Mouse (Mus musculus): ENCODE measurements at regions not wholly inside any gene's neighbourhood (a gene's known extent, or its start where the extent isn't known, plus 50 kb on each side); places are given as distances from the start of the nearest gene placed in this dataset.

DNA sequence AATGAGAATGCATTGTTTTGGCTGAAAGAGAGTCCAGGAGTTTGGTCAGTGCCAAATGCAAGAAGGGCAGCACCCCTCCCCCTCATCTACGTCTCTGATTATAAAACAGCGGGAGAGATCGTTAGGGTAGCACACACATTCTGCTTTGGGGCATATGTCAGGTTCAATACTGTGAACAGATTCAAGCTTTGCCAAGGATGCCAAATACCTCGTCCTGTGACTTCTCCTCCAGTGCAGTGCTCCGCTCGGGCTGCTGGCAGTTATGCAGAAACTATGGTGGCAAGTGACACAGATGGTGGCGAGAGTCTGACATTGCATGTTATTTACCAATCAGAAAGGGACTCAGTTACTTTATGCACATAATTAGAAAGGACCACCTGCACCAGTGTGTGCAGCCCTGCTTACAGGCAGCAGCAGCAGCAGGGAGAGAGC lies 799.9 kb downstream of the Robo1 start:
- ATAC-seq (ENCODE audit: insufficient number of reproducible peaks, insufficient read depth, low FRiP score, low TSS enrichment, low read depth), result no peak
- Histone ChIP-seq H3K4me3 (no peak overlapping the region), H3K36me3 (no peaks in the 10 kb centered on the region), H3K9ac (no peak overlapping the region), H3K27ac (no peak overlapping the region), H3K4me1 (peaks cover 14% of the 10 kb centered on the region; the same call in 1 of the 2 replicates), H3K9me3 (no peaks in the 10 kb centered on the region), H3K27me3 (no peaks in the 10 kb centered on the region), H3K4me2 (no peak overlapping the region)
- 69% methylated on average over 7 of the region's 7 CpGs for WGBS

DNA sequence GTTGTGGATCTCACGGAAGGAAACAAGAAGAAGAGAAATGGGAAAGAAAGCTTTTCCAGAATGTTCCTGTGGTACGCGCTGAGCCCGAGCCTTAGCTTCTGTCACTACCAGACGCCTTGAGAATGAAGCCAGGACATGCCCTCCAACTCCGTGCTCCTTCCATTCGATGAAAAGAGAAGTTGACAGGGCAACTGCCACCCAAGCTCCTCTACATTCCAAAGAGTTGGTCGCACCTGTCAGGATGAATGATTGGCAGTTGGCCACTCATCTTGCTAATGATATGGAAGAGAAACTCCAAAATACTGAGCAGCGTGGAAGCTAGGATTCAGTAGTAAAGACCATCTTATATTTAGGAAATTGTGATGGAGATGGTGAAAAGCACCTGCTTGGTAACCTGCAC lies 799.5 kb downstream of the Robo1 start:
- Histone ChIP-seq H3K27me3 (no peaks in the 10 kb centered on the region), H3K27ac (no peak overlapping the region), H3K4me3 (no peak overlapping the region), H3K36me3 (no peaks in the 10 kb centered on the region), H3K9ac (no peak overlapping the region), H3K9me3 (no peaks in the 10 kb centered on the region), H3K4me1 (peaks cover 14% of the 10 kb centered on the region; the same call in 1 of the 2 replicates), H3K4me2 (no peak overlapping the region)
- no peak for ATAC-seq (ENCODE audit: insufficient number of reproducible peaks, insufficient read depth, low FRiP score, low TSS enrichment, low read depth)
- WGBS, result 83% methylated on average over 9 of the region's 9 CpGs

DNA sequence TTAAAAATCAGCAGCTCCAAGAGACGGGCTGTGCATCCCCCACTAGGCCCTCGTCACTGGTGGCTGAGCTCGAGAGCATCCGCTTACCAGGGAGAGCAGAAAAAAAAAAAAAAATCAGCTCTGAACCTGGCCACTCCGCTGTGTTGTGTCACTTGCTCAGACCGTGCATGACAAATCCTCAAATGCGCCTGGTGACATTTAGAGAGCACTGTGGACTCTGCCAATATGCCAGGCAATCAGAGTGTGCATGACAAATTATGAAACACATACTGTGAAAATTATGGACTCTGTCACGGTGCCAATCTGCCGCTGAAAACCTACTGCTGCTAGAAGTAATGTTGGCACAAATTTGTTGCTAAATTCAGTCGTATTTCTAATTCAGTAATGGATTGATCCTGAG lies 797.4 kb downstream of the Robo1 start:
- no peak overlapping the region for H3K4me2 ChIP-seq
- H3K36me3 ChIP-seq, result no peaks in the 10 kb centered on the region
- H3K27me3 ChIP-seq, result no peaks in the 10 kb centered on the region
- no peaks in the 10 kb centered on the region for H3K9me3 ChIP-seq
- no peak overlapping the region for H3K4me3 ChIP-seq
- no peak overlapping the region for H3K27ac ChIP-seq
- H3K9ac ChIP-seq, result no peak overlapping the region
- no peak for ATAC-seq (ENCODE audit: insufficient number of reproducible peaks, insufficient read depth, low FRiP score, low TSS enrichment, low read depth)
- H3K4me1 ChIP-seq, result peaks cover 15% of the 10 kb centered on the region
- WGBS, result 54% methylated on average over 10 of the region's 10 CpGs

DNA sequence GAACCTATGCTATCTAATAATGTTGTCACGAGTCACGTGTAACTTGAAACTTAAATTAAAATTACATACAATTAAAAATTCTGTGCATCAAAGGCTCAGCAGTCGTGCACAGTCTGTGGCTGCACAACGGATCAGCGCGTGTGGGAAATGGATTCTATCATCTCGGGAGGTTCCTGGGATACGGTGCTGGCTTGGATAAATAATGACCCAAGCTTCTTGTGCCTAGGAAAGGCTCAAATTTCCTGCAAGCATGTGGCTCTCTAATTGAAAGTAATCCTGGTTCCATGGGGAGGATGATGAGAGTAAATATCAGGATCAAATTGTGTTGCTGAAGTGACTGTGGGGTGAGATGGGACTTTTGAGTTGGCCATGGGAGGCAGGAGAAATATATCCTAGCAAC lies 792.2 kb downstream of the Robo1 start:
- no peak overlapping the region for H3K9ac ChIP-seq
- WGBS, result 39% methylated on average over 8 of the region's 8 CpGs
- no peak overlapping the region for H3K4me3 ChIP-seq
- H3K4me1 ChIP-seq, result peaks cover 25% of the 10 kb centered on the region
- H3K27ac ChIP-seq, result no peak overlapping the region
- no peak overlapping the region for H3K4me2 ChIP-seq
- H3K36me3 ChIP-seq, result no peaks in the 10 kb centered on the region
- no peaks in the 10 kb centered on the region for H3K27me3 ChIP-seq
- no peaks in the 10 kb centered on the region for H3K9me3 ChIP-seq
- no peak for ATAC-seq (ENCODE audit: insufficient number of reproducible peaks, insufficient read depth, low FRiP score, low TSS enrichment, low read depth)

DNA sequence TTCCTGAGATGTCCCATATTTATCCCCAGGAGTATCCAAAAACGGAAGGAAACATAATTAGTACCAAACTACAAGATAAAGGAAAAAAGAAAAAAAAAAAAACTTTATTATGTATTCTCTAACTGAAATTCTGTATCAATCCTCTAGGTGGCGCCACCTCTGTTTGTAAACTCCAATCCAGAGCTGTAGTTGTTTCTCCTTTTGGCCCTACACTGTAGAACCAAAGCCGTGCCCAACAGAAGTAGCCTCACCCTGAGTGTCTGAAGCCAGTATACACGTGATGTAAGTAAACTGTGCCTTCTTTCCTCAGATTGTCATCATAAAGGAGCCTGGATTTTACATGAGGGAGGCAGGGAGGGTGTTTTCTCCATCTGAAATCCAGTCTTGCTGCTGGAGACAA lies 790.7 kb downstream of the Robo1 start:
- Histone ChIP-seq H3K4me2 (no peak overlapping the region), H3K4me3 (no peak overlapping the region), H3K9me3 (no peaks in the 10 kb centered on the region), H3K9ac (no peak overlapping the region), H3K27me3 (no peaks in the 10 kb centered on the region), H3K36me3 (no peaks in the 10 kb centered on the region), H3K27ac (no peak overlapping the region), H3K4me1 (peaks cover 21% of the 10 kb centered on the region)
- ATAC-seq (ENCODE audit: insufficient number of reproducible peaks, insufficient read depth, low FRiP score, low TSS enrichment, low read depth), result no peak
- WGBS, result 15% methylated on average over 4 of the region's 4 CpGs

DNA sequence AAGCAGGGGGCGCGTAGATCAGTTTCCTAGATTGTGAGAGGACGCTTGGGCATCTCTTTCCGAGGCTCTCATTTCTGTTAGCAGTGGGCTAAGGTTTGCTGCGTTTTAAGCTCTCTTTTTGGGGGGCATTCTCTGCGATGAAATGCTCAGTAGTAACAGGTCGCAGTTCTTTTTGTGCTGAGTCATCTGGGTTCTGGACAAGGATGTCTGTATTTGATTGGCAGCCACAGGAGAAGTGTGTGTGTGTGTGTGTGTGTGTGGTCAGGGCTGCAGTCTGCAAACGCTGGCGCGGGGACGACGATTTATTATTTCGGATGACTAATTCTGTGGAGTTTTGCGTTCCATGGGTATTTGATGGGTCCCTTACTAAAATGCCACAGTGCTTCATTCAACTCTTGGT lies 789.1 kb downstream of the Robo1 start:
- H3K27ac ChIP-seq, result no peak overlapping the region
- no peaks in the 10 kb centered on the region for H3K9me3 ChIP-seq
- WGBS, result 10% methylated on average over 14 of the region's 14 CpGs
- H3K36me3 ChIP-seq, result no peaks in the 10 kb centered on the region
- H3K9ac ChIP-seq, result 0 out of 2 replicates have a peak overlapping the region, but pooled peaks have one; percentile 28
- no peak for ATAC-seq (ENCODE audit: insufficient number of reproducible peaks, insufficient read depth, low FRiP score, low TSS enrichment, low read depth)
- H3K27me3 ChIP-seq, result no peaks in the 10 kb centered on the region
- peaks cover 21% of the 10 kb centered on the region for H3K4me1 ChIP-seq
- H3K4me2 ChIP-seq, result peak overlapping the region; percentile 38
- H3K4me3 ChIP-seq, result no peak overlapping the region

DNA sequence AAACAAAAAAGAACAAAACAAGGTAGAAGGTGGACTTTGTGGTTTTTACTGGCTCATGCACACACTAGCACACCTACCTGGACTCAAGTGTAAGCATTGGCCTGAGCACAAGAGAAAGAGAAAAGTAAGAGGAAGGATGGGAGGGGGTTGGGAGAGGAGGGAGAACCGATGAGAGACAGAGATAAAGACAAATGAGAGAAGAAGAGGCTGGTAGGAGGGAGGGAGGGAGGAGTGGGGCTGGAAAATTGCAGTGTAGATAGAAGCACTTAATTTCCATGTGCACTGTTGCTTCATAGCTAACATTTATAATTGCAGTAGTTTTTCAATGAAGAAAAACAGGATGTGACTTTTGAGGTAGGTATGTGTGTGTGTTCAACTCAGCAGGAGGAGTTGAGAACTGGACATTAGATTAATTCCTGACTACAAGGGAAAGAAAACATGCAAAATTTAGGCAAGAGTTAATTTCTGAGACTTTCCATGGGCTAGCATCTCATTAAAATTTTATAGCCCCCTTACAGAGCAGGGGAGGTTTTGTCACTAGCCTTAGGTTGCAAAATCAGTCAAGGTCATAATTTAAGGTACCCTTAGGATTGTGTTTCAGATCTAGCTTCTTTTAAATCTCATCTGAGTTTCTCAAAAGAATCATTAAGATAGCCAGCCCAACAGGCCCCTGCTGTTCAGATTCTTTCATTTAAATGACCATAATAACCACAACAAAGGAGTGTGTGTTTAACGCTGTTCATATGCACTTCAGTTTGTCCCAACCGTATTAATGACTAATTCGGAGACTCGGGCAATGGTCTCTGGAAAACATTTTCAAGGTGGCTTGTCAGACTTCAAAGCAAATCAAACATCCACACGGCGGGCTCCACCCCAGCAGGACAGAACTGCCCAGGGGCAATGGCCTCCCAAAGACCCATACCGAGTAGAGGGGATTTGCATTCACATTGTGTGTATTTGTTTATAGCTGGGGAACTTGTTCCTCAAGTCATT lies 788.3 kb downstream of the Robo1 start:
- Histone ChIP-seq H3K36me3 (no peaks in the 10 kb centered on the region), H3K9ac (no peak overlapping the region), H3K4me2 (peak overlapping the region; percentile 38), H3K4me1 (peaks cover 21% of the 10 kb centered on the region), H3K9me3 (no peaks in the 10 kb centered on the region), H3K27me3 (no peaks in the 10 kb centered on the region), H3K4me3 (no peak overlapping the region), H3K27ac (no peak overlapping the region)
- WGBS, result 9% methylated on average over 8 of the region's 8 CpGs
- ATAC-seq (ENCODE audit: insufficient number of reproducible peaks, insufficient read depth, low FRiP score, low TSS enrichment, low read depth), result no peak
